Mouse (Mus musculus) fibroblast of lung, adult 2 months (primary cell): ENCODE results near the gene Zfp689.
"Not testable (repeated sequence)": the region's sequence is repeated elsewhere in the genome, so short reads cannot be mapped to it uniquely, and the experiment has no call there.

Source experiments
- DNase-seq: peaks from one replicate; pipeline ENCODE4 v3.0.0-alpha.2; 2011; ENCODE audit warnings: low read depth

Gene Zfp689

GRCm38 (mm10) chr7:127404101-127404500, 44.9 kb downstream of the Zfp689 start:
- DNase-seq: not testable (repeated sequence)

- DNase-seq: no peak
These were observed 46.0 kb downstream of the Zfp689 start for GRCm38 (mm10) chr7:127402980-127403379.

GRCm38 (mm10) chr7:127400355-127400754, 48.6 kb downstream of the Zfp689 start:
- no peak for DNase-seq

DNA sequence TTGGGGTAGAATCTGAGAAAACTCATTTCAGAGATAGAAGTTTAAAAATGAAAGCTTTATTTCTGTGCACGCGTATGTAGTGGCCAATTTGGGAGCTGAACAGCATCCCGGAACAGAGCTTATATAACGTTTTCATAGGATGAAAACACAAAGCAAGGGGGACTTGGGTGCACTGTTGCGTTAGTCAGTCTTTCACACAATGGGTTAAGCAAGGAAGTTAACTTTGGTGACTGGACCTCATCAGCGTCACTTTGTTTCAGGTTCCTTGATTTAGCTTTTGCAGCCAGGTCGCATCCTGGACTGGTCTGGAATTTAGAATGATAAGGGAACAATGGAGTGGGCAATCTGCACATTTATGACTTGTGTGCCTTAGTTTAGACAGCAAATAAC, 55.0 kb downstream of the Zfp689 start:
- DNase-seq: no peak

DNA sequence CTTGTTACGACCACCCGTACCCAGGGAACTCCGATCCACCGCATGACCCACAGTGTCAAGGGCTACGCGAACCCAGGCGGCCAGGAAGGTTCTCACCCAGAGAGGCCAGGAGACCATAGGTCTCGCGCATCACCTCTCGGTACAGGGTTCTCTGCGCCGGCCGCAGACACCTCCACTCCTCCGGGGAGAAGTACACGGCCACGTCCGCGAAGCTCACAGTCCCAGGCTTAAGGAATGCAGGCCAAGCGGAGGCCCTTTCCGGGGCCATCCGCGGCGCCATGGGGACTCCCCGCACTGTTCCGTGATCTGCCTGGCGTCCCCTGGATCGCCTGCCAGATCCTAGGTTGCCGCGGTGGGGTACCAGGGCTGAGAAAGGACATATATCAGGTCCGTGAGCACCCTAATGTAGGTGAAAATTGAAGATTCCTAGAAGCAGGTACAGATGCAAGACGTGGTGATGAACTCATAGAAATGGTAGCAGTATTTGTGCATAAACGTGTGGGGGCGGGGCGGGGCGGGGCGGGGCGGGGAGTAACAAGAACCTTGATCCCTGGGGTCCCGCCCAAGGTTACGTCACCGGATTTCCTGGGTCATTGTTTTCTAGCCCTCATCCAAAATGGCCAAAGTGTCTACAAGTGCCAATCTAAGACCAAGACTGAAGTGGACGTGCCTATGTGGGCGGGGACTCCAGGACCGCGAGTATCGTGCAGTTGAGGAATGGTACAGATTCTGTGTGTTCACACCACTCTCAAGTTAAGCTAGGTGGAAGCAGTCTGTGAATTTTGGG, 55.6 kb downstream of the Zfp689 start, which contains the start of gene E430018J23Rik:
Gene E430018J23Rik (minus strand): TSS at position 473 of the 787 bp plus-strand sequence.
- peak; percentile 97 for DNase-seq

GRCm38 (mm10) chr7:127392251-127392824, 56.6 kb downstream of the Zfp689 start:
- no peak for DNase-seq
